Mouse (Mus musculus): ENCODE measurements around the gene Ltbr. TPM values are rescaled to one million over a fixed set of nuclear protein-coding genes. Genes with fewer than 3 reads are reported as not detected.

Ltbr gene
- polyA plus RNA-seq, 1 experiment from 2014 or later: 78.6 TPM

DNA sequence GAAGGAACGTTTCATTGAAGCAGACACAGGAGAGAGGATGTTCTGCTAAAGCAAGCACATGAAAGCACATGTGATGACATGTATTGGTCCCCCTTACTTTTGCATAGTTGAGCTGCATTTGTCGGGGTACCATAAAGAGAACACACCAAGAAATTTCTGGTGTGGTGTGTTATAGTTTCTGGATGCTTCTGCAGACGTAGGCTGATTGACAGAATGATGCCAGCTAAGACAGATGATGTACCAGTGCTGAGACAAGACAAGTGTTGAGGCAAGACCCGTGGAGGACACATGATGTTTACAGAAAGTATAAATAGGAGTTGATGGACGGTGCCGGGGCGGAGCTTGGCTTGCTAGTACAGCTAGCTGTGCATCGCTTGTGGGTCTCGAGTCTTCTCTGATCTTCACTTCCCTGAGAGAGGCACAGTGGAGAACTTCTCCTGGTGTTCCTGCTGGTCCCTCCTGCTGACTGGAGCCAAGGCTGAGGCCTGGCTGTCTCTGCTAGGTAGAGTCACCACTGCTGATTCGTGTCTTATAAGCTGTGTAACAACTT lies 53.6 kb downstream of the Ltbr start:
- Histone ChIP-seq H3K4me2 (replicated peaks) (no peak overlapping the region), H3K27ac (no peak overlapping the region), H3K4me1 (replicated peaks) (peaks cover 3% of the 10 kb centered on the region; the same call in 1 of the 2 replicates), H3K9me3 (no peaks in the 10 kb centered on the region), H3K36me3 (no peaks in the 10 kb centered on the region), H3K27me3 (replicated peaks) (no peaks in the 10 kb centered on the region), H3K4me3 (replicated peaks) (no peak overlapping the region), H3K9ac (no peak overlapping the region)
- ATAC-seq: no peak
- 72% methylated on average over 10 of the region's 10 CpGs for WGBS

Other genes starting within 250 kb of the Ltbr start
- 5.8 and 6.1 TPM in 2 replicates for gene Lpar5, start 246.0 kb downstream of the Ltbr start, polyA plus RNA-seq (2015; fragmentation: Nextera tagmentation; extraction: Ambion mirVana)
- gene Chd4, start 217.9 kb downstream of the Ltbr start, polyA plus RNA-seq (2015; fragmentation: Nextera tagmentation; extraction: Ambion mirVana): 62.3 and 62.6 TPM in 2 replicates
- 68.1 and 70.3 TPM in 2 replicates for gene Nop2, start 182.0 kb downstream of the Ltbr start, polyA plus RNA-seq (2015; fragmentation: Nextera tagmentation; extraction: Ambion mirVana)
- gene Iffo1, start 168.6 kb downstream of the Ltbr start, polyA plus RNA-seq (2015; fragmentation: Nextera tagmentation; extraction: Ambion mirVana): 6.9 and 7.2 TPM in 2 replicates
- gene Gapdh, start 147.4 kb downstream of the Ltbr start, polyA plus RNA-seq (2015; fragmentation: Nextera tagmentation; extraction: Ambion mirVana): 2,230 and 2,316 TPM in 2 replicates
- 83.3 and 96.9 TPM in 2 replicates for gene Ncapd2, start 122.2 kb downstream of the Ltbr start, polyA plus RNA-seq (2015; fragmentation: Nextera tagmentation; extraction: Ambion mirVana)
- gene Mrpl51, start 122.1 kb downstream of the Ltbr start, polyA plus RNA-seq (2015; fragmentation: Nextera tagmentation; extraction: Ambion mirVana): 267 and 273 TPM in 2 replicates
- gene Vamp1, start 98.3 kb downstream of the Ltbr start, polyA plus RNA-seq (2015; fragmentation: Nextera tagmentation; extraction: Ambion mirVana): 4.6 and 5.3 TPM in 2 replicates
- 8.7 and 10.7 TPM in 2 replicates for gene Tapbpl, start 82.0 kb downstream of the Ltbr start, polyA plus RNA-seq (2015; fragmentation: Nextera tagmentation; extraction: Ambion mirVana)
- gene Cd27, start 76.9 kb downstream of the Ltbr start, polyA plus RNA-seq (2015; fragmentation: Nextera tagmentation; extraction: Ambion mirVana): 1.4 and 1.6 TPM in 2 replicates
- gene Tuba3a, start 27.8 kb downstream of the Ltbr start, polyA plus RNA-seq (2015; fragmentation: Nextera tagmentation; extraction: Ambion mirVana): 0.14 TPM in 1 of 2 replicates, not detected in the other
- 2.6 and 3.3 TPM in 2 replicates for gene Scnn1a, start 6.8 kb upstream of the Ltbr start, polyA plus RNA-seq (2015; fragmentation: Nextera tagmentation; extraction: Ambion mirVana)
- gene Tnfrsf1a, start 35.5 kb upstream of the Ltbr start, polyA plus RNA-seq (2015; fragmentation: Nextera tagmentation; extraction: Ambion mirVana): 69.1 and 71.4 TPM in 2 replicates
- gene Plekhg6, start 66.9 kb upstream of the Ltbr start, polyA plus RNA-seq (2015; fragmentation: Nextera tagmentation; extraction: Ambion mirVana): 7.3 and 8.9 TPM in 2 replicates
- gene Cd9, start 180.9 kb upstream of the Ltbr start, polyA plus RNA-seq (2015; fragmentation: Nextera tagmentation; extraction: Ambion mirVana): 160 and 171 TPM in 2 replicates
- gene Vwf, start 232.9 kb upstream of the Ltbr start, polyA plus RNA-seq (2015; fragmentation: Nextera tagmentation; extraction: Ambion mirVana): 12.0 and 12.7 TPM in 2 replicates

Measured in intestine, embryonic 15.5 days (tissue).